Mouse (Mus musculus) liver, embryonic 14.5 days (tissue): ENCODE measurements at regions not wholly inside any gene's neighbourhood (a gene's known extent, or its start where the extent isn't known, plus 50 kb on each side); places are given as distances from the start of the nearest gene placed in this dataset.

Experiments
- ATAC-seq: fragments of 200-750 bp; cut with Nextera tagmentation; 2 replicates; pipeline ENCODE4 v1.8.0; 2017; ENCODE audit warnings: moderate number of reproducible peaks, mild to moderate bottlenecking, moderate library complexity; ENCODE audit not compliant: insufficient read depth
- DNase-seq, 3 experiments: peaks; one replicate each; pipeline ENCODE4 v3.0.0-alpha.2; 2012 to 2013; ENCODE audit warnings: low read depth in 3 of 3, low spot score in 3 of 3
- H3K27ac ChIP-seq: fragments of 300-500 bp; sonication (generic); 2 replicates; pipeline ENCODE4 v1.5.1; 2014; ENCODE audit warnings: moderate library complexity, mild to moderate bottlenecking, control low read depth, inconsistent platforms
- H3K27me3 ChIP-seq: fragments of 300-500 bp; sonication (generic); 2 replicates; pipeline ENCODE4 v1.6.1; 2014; ENCODE audit warnings: mild to moderate bottlenecking, low read length, moderate library complexity; ENCODE audit not compliant: control insufficient read depth, insufficient read depth
- H3K36me3 ChIP-seq: fragments of 300-500 bp; sonication (generic); replicated peaks from 2 replicates; pipeline ENCODE4 v1.6.1; 2014; ENCODE audit warnings: low read depth; ENCODE audit not compliant: control insufficient read depth, insufficient read depth
- H3K4me1 ChIP-seq, 2 experiments: fragments of 200-500 bp in 1 of 2; fragments of 300-500 bp in 1 of 2; sonication (generic) in 1 of 2; replicated peaks; 2 replicates each; pipeline ENCODE4 v1.6.1; 2012 to 2014; ENCODE audit warnings: antibody characterized with exemption in 1 of 2, inconsistent platforms in 1 of 2, low read length in 1 of 2; ENCODE audit not compliant: control insufficient read depth in 2 of 2, insufficient read depth in 2 of 2
- H3K4me2 ChIP-seq: fragments of 300-500 bp; sonication (generic); 2 replicates; pipeline ENCODE4 v1.6.1; 2014; ENCODE audit warnings: low read depth, mild to moderate bottlenecking, control low read depth, moderate library complexity
- H3K4me3 ChIP-seq, 2 experiments: fragments of 200-500 bp in 1 of 2; fragments of 300-500 bp in 1 of 2; sonication (generic) in 1 of 2; 2 replicates each; pipeline ENCODE4 v1.5.1; 2012 to 2014; ENCODE audit warnings: low read depth in 2 of 2, low read length in 2 of 2, mild to moderate bottlenecking in 2 of 2, control low read depth in 1 of 2, inconsistent platforms in 1 of 2, moderate library complexity in 1 of 2; ENCODE audit not compliant: insufficient read depth in 1 of 2
- H3K9ac ChIP-seq: fragments of 300-500 bp; sonication (generic); replicated peaks from 2 replicates; pipeline ENCODE4 v1.6.1; 2014; ENCODE audit warnings: mild to moderate bottlenecking, control low read depth, moderate library complexity
- H3K9me3 ChIP-seq: fragments of 300-500 bp; sonication (generic); 2 replicates; pipeline ENCODE4 v1.6.1; 2016; ENCODE audit warnings: low read length, mixed read lengths; ENCODE audit not compliant: control insufficient read depth
- CTCF ChIP-seq: IDR thresholded peaks from 2 replicates; pipeline ENCODE4 v1.5.1; 2016; ENCODE audit warnings: antibody characterized with exemption, low read depth, control low read depth
- EP300 ChIP-seq: IDR thresholded peaks from 2 replicates; pipeline ENCODE4 v1.6.1; 2016; ENCODE audit warnings: antibody characterized with exemption, low read depth
- WGBS: fragments of 180-500 bp; shearing (Covaris S2); extraction: QIAGEN DNeasy Blood & Tissue Kit; methylation state at CpG from one replicate; pipeline ENCODE4 v1.1.7; 2014; ENCODE audit not compliant: insufficient replicate concordance; 5-methylcytosine and 5-hydroxymethylcytosine counted together

GRCm38 (mm10) chr19:14891689-14892389, 294.0 kb upstream of the Tle4 start:
- 23% methylated on average over 7 of the region's 8 CpGs for WGBS
- no peak overlapping the region for H3K4me2 ChIP-seq
- H3K36me3 ChIP-seq = no peaks in the 10 kb centered on the region
- H3K27ac ChIP-seq = no peak overlapping the region
- no peaks in the 10 kb centered on the region for H3K9me3 ChIP-seq
- no peak for DNase-seq
- H3K9ac ChIP-seq = no peak overlapping the region
- H3K4me3 ChIP-seq = no peak overlapping the region
- peaks cover 16% of the 10 kb centered on the region for H3K27me3 ChIP-seq
- no peaks in the 10 kb centered on the region for H3K4me1 ChIP-seq
- ATAC-seq = no peak
- no peak for TF ChIP-seq CTCF
- no peak for TF ChIP-seq EP300

- H3K27me3 ChIP-seq = peaks cover 16% of the 10 kb centered on the region
- no peaks in the 10 kb centered on the region for H3K36me3 ChIP-seq
- no peak for TF ChIP-seq CTCF
- ATAC-seq (no peak), DNase-seq (no peak)
- no peak overlapping the region for H3K9ac ChIP-seq
- H3K4me3 ChIP-seq = no peak overlapping the region
- no peak overlapping the region for H3K27ac ChIP-seq
- no peaks in the 10 kb centered on the region for H3K4me1 ChIP-seq
- H3K9me3 ChIP-seq = no peaks in the 10 kb centered on the region
- WGBS = 5% methylated on average over 9 of the region's 9 CpGs
- no peak overlapping the region for H3K4me2 ChIP-seq
Measured at GRCm38 (mm10) chr19:14891090-14891428, 293.2 kb upstream of the Tle4 start.

GRCm38 (mm10) chr19:14890241-14891089, 292.6 kb upstream of the Tle4 start:
- no peak overlapping the region for H3K4me3 ChIP-seq

GRCm38 (mm10) chr19:14889794-14890193, 291.9 kb upstream of the Tle4 start:
- Histone ChIP-seq H3K36me3 (no peaks in the 10 kb centered on the region), H3K4me2 (no peak overlapping the region), H3K9me3 (no peaks in the 10 kb centered on the region), H3K4me1 (no peaks in the 10 kb centered on the region), H3K27ac (no peak overlapping the region), H3K9ac (no peak overlapping the region), H3K4me3 (no peak overlapping the region), H3K27me3 (peaks cover 16% of the 10 kb centered on the region)
- WGBS = 25% methylated on average over 3 of the region's 3 CpGs
- no peak for TF ChIP-seq CTCF
- no peak for TF ChIP-seq EP300
- ATAC-seq (no peak), DNase-seq (no peak)

More at GRCm38 (mm10) chr19:14890241-14891089, 292.6 kb upstream of the Tle4 start:
- DNase-seq = no peak
- Histone ChIP-seq H3K27me3 (peaks cover 16% of the 10 kb centered on the region), H3K4me2 (no peak overlapping the region), H3K9me3 (no peaks in the 10 kb centered on the region), H3K27ac (no peak overlapping the region), H3K4me1 (no peaks in the 10 kb centered on the region), H3K36me3 (no peaks in the 10 kb centered on the region), H3K9ac (no peak overlapping the region)
- TF ChIP-seq CTCF (no peak), EP300 (no peak)
- no peak for ATAC-seq
- WGBS = 4% methylated on average over 21 of the region's 21 CpGs

- WGBS = 29% methylated on average over 8 of the region's 8 CpGs
- Histone ChIP-seq H3K4me3 (no peak overlapping the region), H3K9me3 (no peaks in the 10 kb centered on the region), H3K36me3 (no peaks in the 10 kb centered on the region), H3K27ac (no peak overlapping the region), H3K4me2 (no peak overlapping the region), H3K9ac (no peak overlapping the region), H3K27me3 (no peaks in the 10 kb centered on the region), H3K4me1 (no peaks in the 10 kb centered on the region)
- TF ChIP-seq EP300 (no peak), CTCF (no peak)
- ATAC-seq = no peak
- DNase-seq = no peak
Measured at GRCm38 (mm10) chr19:14883707-14884421, 286.0 kb upstream of the Tle4 start.
